Mouse (Mus musculus): ENCODE results near the gene Gtf2h4. TPM values are rescaled to one million over a fixed set of nuclear protein-coding genes. Genes with fewer than 3 reads are reported as not detected.

The Gtf2h4 gene
- polyA plus RNA-seq, 1 experiment, result 30.3 TPM

DNA sequence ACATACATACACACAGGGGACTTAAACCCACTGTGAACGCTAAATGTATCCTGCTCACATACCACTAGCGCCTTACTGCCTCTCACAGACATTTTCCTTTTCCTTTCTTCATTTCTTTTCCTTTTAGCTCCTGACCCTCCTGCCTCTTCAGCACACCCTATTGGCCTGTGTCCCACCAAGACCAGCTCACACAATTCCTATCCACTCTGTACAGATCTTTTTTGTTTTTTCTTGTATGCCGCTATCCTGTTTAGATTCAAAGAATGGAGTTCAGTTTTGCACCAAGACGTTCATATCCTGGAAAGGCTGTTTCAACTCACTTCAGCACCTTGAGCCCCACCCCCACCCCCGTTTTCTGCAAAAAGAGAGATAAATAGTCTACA lies 25.0 kb upstream of the Gtf2h4 start:
- 46% methylated on average over 5 of the region's 5 CpGs for WGBS
- DNase-seq (ENCODE audit: low read depth, low spot score), result no peak

DNA sequence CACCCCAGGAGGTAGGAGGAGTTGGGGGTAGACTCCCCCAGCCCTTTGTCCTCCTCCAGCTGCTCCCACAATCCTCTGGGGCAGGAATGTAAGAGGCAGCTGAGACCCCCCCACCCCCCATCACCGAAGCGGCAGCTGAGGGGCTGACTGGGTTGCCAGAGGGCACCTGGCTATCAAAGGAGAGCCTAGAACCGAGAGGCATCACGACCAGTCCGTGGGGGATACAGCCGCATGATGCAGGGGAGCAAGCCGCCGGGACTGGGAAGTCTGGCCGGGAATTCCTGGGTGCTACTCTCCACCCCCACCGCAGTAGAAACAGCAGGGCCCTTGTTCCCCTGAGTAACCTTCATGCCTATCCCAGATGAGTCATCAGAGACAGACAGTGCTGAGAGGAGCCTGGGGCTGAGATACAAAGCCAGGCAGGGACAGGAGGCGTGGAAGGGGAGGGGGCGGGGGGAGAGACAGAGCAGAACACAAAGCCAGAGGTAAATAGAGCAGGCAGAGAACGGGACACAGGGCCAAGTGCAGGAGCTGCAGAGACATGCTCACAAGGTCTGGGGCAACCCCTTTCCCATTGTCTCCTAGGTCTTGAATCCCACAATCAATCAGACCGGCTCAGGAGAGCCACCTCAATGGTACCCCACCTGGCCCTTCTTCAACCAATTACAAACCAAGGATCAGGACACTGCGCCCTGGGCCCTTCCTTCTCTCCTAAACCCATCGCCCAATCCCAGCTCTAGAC lies 24.4 kb upstream of the Gtf2h4 start:
- no peak for DNase-seq (ENCODE audit: low read depth, low spot score)
- WGBS, result 9% methylated on average over 16 of the region's 16 CpGs

DNA sequence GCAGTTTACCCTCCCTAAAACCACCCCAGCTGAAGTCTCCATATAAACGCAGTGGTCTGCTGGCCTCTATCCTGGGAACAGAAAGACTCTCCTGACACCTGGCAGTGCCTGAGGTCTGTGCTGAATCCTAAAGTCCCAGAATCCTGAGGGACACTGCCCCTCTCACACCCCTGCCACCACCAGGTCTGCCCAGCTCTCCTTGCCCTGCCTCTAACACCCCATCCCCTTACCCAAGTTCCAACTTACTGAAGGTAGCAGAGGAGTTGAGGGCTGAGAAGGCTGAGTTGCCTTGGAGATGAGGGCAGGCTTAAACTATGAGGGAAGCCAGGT lies 23.9 kb upstream of the Gtf2h4 start:
- WGBS, result 29% methylated on average over 1 of the region's 1 CpGs
- no peak for DNase-seq (ENCODE audit: low read depth, low spot score)

DNA sequence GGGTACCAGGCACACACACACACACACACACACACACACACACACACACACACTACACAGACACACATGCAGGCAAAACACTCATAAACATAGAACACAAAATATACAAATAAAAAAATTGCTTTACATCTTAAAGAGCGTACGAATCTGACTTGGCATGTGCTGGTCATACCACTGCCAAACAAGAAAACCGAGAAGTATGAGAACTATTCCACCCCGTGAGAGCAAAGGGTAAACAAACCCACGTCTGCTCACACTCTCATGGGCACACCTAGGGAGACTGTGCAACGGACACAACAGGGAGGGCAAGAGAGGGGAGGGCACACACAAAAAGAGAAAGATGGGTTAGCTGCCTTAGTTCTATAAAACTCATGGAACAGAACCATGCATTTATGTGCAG lies 23.2 kb upstream of the Gtf2h4 start:
- DNase-seq (ENCODE audit: low read depth, low spot score), result no peak
- WGBS, result 11% methylated on average over 6 of the region's 6 CpGs

DNA sequence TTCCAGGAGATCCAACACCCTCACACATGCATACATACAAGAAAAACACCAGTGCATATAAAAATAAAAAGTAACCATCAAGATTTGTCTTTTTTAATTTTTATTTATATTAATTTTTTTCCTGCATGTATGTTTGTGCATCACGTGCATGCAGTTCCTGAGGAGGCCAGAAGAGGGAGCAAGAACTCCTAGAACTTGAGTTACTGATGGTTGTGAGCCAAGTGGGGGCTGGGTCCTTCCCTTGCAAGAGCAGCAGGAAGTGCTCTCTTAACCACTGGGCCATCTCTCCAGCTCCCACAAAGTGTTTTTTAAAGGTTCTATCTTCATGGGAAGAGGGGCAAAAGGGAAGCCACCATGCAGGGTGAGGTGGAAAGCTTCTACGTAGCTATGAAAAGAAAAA lies 21.8 kb upstream of the Gtf2h4 start:
- WGBS, result 95% methylated on average over 2 of the region's 2 CpGs
- DNase-seq (ENCODE audit: low read depth, low spot score), result no peak

DNA sequence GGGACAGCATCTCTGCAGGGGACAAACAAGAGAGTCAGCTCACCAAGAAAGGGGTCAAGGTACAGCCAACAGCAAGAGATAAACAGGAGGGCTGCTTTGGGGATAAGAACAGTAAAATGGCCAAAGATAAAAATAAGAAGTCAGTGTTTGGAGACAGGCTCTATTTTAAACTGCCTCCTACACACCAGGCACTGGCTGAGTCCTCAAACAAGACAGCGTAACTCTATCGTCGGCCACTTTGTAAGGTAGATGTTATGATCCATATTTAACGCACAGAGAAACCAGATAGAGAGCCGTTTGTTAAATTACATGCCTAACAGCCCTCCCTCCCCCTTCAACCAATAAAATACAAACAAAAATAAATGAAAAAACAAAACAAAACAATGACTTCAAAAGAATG lies 20.4 kb upstream of the Gtf2h4 start:
- no peak for DNase-seq (ENCODE audit: low read depth, low spot score)
- WGBS, result 83% methylated on average over 5 of the region's 5 CpGs

DNA sequence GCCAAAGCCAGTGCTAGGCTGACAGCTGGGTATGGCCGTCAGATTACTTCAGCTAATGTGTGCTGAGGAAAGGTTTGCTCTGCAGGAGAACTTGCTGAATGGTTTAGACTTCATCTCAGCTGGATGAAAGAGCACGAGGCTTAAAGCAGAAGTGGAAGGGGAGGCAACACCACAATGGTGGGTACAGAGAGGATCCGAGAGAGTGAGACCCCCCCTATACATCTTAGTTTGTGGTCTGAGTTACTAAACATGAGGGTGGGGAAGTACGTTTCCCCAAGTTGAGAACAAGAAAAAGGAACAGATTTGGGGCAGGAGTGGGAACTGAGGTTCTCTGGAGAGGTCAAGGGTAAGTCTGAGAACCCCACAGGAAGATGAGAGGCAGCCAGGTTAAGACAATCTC lies 18.8 kb upstream of the Gtf2h4 start:
- whole genome bisulfite sequencing, result 89% methylated on average over 4 of the region's 4 CpGs

DNA sequence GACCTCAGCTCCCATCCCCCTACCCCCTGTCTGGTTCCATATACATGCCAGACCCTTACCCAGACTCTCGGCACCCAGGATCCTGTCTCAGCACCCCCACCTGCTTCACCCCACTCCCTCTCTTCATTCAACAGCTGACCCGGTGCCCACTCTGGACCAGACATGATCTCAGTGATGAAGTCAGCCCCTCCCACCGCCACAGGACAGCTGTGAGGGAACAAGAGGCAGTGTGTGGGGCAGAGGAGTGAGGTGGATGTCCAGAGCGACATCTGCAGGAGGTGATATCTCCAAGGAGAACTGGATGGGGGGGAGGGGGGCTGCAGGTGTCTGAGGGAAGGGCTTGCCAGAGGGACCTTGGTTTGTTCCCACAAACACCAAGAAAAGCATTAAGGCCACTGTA lies 18.3 kb upstream of the Gtf2h4 start:
- 92% methylated on average over 4 of the region's 4 CpGs for WGBS
- DNase-seq (ENCODE audit: low read depth, low spot score), result no peak

More for the DNA sequence above, 18.8 kb upstream of the Gtf2h4 start:
- no peak for DNase-seq (ENCODE audit: low read depth, low spot score)

DNA sequence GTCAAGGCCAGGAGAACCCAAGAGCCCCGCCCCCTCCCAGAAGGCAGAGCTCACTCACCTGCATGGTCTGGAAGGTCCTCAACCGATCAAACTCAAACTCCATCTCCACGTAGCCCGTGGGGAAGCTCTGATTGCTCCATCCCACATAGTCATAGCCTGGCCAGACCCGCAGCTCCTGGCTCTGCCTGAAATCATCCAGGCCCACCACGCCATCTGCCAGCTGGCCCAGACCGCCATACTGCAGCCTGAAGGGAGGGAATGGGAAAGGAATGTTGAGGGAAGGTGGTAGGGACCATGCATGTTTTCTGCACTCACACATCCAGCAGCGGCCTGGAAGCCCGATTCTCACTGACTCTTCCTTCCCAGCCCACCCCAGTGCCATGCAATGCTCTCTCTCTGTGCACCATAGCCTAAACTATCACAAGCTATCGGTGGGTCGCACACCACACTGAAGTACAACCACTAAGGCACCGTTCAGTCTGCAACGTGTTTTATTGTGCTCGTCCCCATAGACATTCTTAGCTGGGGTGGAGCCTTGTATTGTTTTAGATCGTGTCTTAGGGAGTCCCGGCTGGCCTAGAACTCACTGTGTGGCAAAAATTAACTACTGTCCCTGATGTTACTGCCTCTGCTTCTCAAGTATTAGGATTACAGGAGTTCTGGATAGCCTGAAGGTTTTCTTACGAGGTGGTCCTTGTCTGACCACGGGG lies 16.6 kb upstream of the Gtf2h4 start:
- 88% methylated on average over 18 of the region's 18 CpGs for WGBS

DNA sequence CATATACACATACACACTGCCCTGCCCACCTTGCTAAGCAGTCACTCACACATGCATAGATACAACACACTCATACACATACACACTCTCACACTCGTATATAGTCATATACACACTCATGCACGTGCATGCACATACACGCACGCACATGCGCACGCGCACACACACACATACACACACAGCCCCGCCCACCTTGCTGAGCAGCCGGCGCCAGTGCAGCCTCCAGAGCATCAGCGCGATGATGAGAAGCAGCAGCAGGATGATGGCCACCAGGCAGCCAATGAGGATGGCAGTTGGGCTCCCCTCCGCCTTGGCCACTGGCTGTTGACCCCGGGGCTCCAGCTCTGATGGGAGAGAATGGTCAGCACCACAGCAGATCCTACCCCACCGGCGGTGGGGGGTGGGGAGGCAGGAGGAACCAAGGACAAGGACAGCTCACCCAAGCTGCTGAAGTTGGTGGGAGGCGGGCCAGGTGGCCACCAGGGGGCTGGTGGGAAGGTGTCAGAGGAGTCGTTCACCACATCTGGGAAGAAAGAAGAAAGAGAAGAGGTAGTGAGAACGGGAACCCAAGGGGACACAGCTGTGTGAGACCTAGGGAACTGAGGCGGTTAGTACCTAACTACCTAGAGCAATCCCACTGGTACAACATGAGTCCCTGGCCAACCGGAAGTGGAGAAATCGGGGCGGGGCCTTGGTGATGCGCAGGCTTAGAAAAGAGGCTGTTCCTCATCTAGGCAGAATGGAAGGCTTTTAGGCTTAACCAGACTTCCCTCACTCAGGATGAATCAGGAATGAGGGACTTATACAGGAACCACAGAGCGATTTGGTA lies 15.0 kb upstream of the Gtf2h4 start:
- no peak for DNase-seq (ENCODE audit: low read depth, low spot score)
- whole genome bisulfite sequencing, result 80% methylated on average over 25 of the region's 25 CpGs

More for the DNA sequence above, 16.6 kb upstream of the Gtf2h4 start:
- no peak for DNase-seq (ENCODE audit: low read depth, low spot score)

DNA sequence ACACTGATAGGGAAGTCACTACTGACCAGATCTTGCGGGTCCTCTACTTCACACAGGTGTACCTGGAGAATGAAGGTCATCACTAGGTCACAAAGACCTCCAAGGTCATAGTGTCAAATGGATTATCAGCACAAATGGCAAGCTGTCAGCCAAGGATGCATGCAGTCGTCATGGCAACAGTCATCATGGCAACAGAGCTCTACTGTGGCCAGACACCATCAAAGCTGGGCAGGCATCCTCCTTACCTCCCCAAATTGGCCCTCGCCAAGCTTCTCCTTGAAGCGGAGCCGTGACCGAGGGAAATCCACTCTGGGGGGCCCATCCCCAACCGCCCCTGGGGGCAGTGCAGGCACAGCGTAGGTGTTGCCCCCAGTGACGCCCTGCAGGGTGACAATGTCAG lies 11.5 kb upstream of the Gtf2h4 start:
- WGBS, result 86% methylated on average over 9 of the region's 9 CpGs
- no peak for DNase-seq (ENCODE audit: low read depth, low spot score)

DNA sequence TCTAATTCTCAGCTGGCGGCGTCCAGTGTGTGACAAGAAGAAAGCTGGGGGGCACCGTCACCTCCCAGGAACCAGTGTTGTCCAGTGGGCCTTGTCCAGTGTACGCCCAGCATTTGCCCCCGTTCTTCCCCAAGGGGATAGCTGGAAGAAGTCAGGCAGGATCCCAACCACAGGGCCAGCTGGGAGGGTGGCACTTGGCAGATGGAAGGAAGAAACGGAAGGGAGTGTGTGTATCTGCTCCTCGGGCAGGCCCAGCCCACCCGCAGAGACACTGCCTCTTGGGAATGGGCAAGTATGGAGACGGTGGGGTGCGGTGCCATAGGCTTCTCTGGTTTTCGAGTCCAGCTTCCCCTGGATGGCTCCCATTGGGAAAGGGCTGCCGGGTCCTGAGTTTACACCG lies 8.4 kb upstream of the Gtf2h4 start:
- 86% methylated on average over 13 of the region's 13 CpGs for WGBS
- DNase-seq (ENCODE audit: low read depth, low spot score), result no peak

DNA sequence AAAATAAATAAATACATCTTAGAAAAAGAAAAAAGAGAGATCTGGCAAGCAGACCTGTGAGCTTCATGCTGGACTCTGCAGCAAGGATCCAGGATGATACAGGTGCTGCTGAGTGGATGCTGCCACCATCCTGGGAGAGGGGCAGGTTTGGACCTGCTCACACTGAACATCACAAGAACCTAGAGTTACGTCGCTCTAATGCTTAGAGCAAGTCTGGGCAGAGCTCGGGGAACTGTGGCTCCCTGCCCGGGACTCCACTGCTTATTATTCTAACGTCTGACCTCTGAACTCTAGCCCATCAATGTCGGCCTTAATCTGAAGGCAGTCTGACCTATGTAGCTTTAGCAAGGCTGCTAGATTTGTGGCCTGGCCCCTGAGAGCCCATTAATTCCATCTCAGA lies 7.1 kb upstream of the Gtf2h4 start:
- WGBS, result 41% methylated on average over 6 of the region's 6 CpGs
- DNase-seq (ENCODE audit: low read depth, low spot score), result no peak

DNA sequence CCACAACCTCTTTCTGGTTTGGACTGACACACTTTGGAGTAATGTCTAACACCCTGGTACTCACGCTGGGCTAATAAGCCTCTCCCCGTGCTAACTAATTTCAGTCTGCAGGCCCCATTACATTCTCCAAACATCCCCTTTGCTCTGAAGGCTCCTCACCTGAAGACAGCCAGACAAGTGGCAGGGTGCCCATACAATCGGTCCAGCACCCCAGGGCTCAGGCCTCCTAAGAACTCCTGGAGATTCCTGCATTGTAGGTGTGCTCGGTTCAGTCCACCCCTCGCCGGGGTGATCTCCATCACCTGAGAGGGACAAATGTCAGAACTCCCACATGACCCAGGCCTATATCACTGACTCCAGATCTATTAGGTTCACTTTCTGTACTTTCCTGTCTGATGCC lies 1.0 kb downstream of the Gtf2h4 start:
- WGBS, result 89% methylated on average over 6 of the region's 6 CpGs
- DNase-seq (ENCODE audit: low read depth, low spot score), result no peak

DNA sequence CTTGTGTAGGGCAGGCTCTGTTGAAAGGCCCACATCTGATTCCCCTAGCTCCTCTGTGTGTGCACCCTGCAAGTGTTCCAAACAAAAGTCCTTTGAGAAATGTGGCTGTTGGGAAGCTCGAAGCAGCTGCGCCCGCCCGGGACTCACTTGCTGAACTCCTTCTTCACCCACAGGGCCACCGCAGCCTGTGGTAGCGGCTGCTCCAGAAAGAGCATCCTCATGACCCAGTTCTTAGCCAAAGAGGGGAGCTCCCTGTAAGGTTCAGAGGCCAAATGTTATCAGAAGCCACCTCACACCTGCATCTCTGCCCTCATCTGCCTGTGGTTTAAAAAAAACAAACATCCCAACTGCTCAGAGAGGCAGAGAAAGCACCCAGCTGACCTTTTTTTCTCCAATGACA lies 1.7 kb downstream of the Gtf2h4 start:
- 90% methylated on average over 6 of the region's 6 CpGs for WGBS
- DNase-seq (ENCODE audit: low read depth, low spot score), result no peak

DNA sequence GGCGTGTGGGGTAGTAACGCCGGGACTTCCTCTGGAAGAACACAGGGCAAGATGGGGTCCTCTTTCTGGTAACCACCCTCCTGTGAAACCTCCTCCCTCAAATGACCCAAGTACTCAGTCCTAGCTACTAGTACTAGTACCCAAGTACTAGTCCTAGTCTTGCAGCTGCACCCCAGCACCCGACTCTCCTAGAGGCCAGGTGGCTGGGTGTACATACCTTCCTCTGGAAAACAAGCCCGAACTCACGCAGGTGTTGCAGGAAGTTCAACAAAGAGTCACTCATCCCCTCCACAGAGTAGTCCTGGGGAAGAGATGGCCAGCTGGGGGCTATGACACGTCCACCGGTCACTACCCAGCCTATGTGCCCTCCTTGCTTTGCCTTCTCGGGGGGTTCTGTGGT lies 3.8 kb downstream of the Gtf2h4 start:
- no peak for DNase-seq (ENCODE audit: low read depth, low spot score)
- WGBS, result 93% methylated on average over 9 of the region's 9 CpGs

DNA sequence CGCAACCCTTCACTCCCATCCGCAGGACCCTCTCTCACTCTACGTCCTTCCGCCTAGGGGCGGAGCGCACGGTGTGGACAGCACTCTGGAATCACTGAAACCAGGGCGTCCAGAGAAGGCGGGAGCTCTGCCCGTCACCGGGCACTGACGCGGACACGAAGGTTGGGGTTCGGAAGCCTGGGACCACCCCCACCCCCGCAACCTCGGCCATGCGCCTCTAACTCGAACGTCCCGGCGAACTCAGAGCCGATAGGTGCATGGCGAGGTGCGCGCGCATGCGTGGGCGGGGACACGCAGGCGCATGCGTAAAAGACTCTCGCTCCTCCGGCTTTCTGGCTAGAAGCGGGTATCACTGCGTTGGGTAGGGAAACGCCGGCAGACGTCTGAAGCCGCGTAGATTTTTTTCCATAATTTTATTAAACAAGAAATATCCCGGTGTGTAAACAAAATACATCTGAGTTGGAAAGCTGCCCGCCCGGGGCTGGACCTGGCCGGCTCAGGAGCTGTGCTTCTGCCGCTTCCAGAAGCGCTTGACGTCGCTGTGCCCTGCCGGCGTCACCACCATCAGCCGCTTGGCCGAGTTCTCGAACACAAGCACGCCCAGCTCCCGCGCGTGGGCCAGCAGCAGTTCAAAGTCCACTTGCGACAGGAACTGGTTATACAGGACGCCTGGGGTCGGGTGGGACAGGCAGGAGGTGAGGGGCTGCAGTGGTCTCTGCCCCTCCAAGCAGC lies 6.0 kb downstream of the Gtf2h4 start, which contains the start of gene Vars2:
TSS of gene Vars2 (minus strand) at position 259 of the 732 bp plus-strand sequence.
- DNase-seq (ENCODE audit: low read depth, low spot score), result peak; percentile 70
- WGBS, result under 1% methylated on average over 61 of the region's 61 CpGs

DNA sequence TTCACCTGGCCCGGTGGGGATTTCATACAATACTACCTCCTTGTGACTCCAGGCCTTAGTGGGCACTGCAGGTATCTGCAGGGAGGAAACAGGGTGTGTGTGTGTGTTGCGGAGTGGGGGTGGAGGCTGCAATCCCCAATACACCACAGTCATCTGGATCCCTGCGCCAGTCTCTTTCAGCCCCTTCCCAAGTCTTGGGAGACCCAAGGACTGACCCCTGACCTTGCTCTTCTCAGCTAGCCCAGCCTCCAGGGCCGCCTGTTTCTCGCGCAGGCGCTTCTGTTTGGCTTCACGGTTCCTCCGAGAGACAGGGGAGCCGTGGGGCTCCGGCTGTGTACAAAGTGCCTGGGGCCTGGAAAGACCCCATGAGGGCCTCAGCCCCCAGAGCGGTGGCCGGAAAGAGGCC lies 6.7 kb downstream of the Gtf2h4 start:
- no peak for DNase-seq (ENCODE audit: low read depth, low spot score)
- 2% methylated on average over 13 of the region's 13 CpGs for WGBS

DNA sequence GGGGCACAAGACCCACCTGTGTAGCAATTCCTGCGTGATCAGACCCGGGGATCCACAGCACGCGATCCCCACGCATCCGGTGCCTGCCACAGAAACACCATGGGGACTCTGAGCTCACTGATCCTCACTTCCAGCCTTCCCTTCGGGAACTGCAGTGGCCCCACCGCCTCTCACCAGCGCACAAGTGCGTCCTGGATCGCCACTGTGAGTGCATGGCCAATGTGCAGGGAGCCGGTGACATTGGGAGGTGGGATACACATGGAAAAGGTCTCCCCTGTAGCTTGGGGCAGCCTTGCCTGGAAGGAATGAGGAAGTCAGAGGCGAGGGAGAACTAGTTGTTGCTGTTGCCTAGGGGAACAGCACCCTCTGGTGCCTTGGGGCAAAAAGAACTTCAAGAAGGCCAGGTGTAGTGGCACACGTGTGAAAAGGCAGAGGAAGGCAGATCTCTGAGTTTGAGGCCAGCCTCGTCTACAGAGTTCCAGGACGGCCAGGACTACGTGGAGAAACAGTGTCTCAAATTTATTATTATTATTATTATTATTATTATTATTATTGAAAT lies 7.5 kb downstream of the Gtf2h4 start:
- 64% methylated on average over 17 of the region's 17 CpGs for WGBS
- peak; percentile 47 for DNase-seq (ENCODE audit: low read depth, low spot score)

DNA sequence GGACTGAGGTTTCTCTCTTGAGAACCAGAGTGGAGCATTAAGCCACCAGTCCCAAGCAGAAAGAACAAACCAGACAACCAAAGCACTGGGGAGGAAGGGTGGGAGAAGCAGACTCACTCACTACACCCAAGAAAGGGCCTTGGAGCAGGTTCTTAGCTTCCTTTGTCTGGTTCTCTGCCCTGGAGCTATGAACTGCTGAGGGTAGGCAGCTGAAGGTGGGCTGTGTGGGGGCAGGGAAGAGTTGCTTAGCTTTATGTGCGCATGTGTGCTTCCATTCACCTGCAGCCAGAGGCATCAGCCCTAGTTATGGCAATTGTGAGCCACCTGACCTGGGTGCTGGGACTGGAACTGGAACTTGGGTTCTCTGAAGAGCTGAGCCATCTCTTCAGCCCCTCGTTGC lies 20.5 kb downstream of the Gtf2h4 start:
- 86% methylated on average over 2 of the region's 2 CpGs for WGBS
- DNase-seq (ENCODE audit: low read depth, low spot score), result no peak

All from large intestine, adult 2 months (tissue).